Mouse (Mus musculus): ENCODE results near the gene Opa1. TPM values are rescaled to one million over a fixed set of nuclear protein-coding genes. Genes with fewer than 3 reads are reported as not detected.

The Opa1 gene
- polyA plus RNA-seq, 1 experiment: 20.2 TPM

- Histone ChIP-seq H3K4me2 (ENCODE audit: low read depth) (no peak overlapping the region), H3K79me2 (ENCODE audit: control insufficient read depth, insufficient read depth) (no peaks in the 10 kb centered on the region), H3ac (ENCODE audit: control insufficient read depth, insufficient read length) (no peak overlapping the region), H3K27me3 (ENCODE audit: control insufficient read depth, insufficient read depth, insufficient read length) (no peaks in the 10 kb centered on the region), H3K4me3 (no peak overlapping the region), H3K36me3 (ENCODE audit: control insufficient read depth, insufficient read depth) (peaks cover 27% of the 10 kb centered on the region)
- no peak for TF ChIP-seq MYOD1 (IDR thresholded peaks at IDR 0.05; ENCODE audit: control insufficient read depth in 1 of 3, insufficient read length in 2 of 3, low read depth in 2 of 3)
- no peak for TF ChIP-seq USF1 (IDR thresholded peaks at IDR 0.05; ENCODE audit: low read depth)
- TF ChIP-seq REST (IDR thresholded peaks at IDR 0.05; ENCODE audit: insufficient read depth, insufficient read length): no peak
- TF ChIP-seq TCF3 (IDR thresholded peaks at IDR 0.05; ENCODE audit: insufficient read length, low read depth): no peak
- TF ChIP-seq POLR2A (IDR thresholded peaks at IDR 0.05; ENCODE audit: insufficient read length, low read depth): no peak
- no peak for TF ChIP-seq TCF12 (IDR thresholded peaks at IDR 0.05; ENCODE audit: insufficient read depth, poor library complexity, severe bottlenecking)
- no peak for TF ChIP-seq CEBPB (IDR thresholded peaks at IDR 0.05; ENCODE audit: insufficient read depth, poor library complexity, severe bottlenecking)
- TF ChIP-seq MAX (IDR thresholded peaks at IDR 0.05; ENCODE audit: low read depth): no peak
Observed at GRCm38 (mm10) chr16:29635780-29636179, 56.6 kb downstream of the Opa1 start.

- no peak overlapping the region for H3ac ChIP-seq (ENCODE audit: control insufficient read depth, insufficient read length)
- no peaks in the 10 kb centered on the region for H3K79me2 ChIP-seq (ENCODE audit: control insufficient read depth, insufficient read depth)
- H3K27me3 ChIP-seq (ENCODE audit: control insufficient read depth, insufficient read depth, insufficient read length): no peaks in the 10 kb centered on the region
- H3K36me3 ChIP-seq (ENCODE audit: control insufficient read depth, insufficient read depth): peaks cover 28% of the 10 kb centered on the region
- H3K4me2 ChIP-seq (ENCODE audit: low read depth): no peak overlapping the region
- no peak overlapping the region for H3K4me3 ChIP-seq
- no peak for TF ChIP-seq POLR2AphosphoS2 (IDR thresholded peaks at IDR 0.05; ENCODE audit: insufficient read length, low read depth)
- no peak for TF ChIP-seq CEBPB (IDR thresholded peaks at IDR 0.05; ENCODE audit: insufficient read depth, poor library complexity, severe bottlenecking)
- no peak for TF ChIP-seq E2F4 (IDR thresholded peaks at IDR 0.05; ENCODE audit: insufficient read depth)
- no peak for TF ChIP-seq TCF3 (IDR thresholded peaks at IDR 0.05; ENCODE audit: insufficient read length, low read depth)
- no peak for TF ChIP-seq MYOD1 (IDR thresholded peaks at IDR 0.05; ENCODE audit: control insufficient read depth in 1 of 3, insufficient read length in 2 of 3, low read depth in 2 of 3)
- TF ChIP-seq REST (IDR thresholded peaks at IDR 0.05; ENCODE audit: insufficient read depth, insufficient read length): no peak
- TF ChIP-seq SRF (IDR thresholded peaks at IDR 0.05; ENCODE audit: control insufficient read depth, insufficient read length, low read depth): no peak
- TF ChIP-seq POLR2A (IDR thresholded peaks at IDR 0.05; ENCODE audit: insufficient read length, low read depth): no peak
Observed at GRCm38 (mm10) chr16:29642376-29642775, 63.2 kb downstream of the Opa1 start.

GRCm38 (mm10) chr16:29644871-29645270 lies 65.7 kb downstream of the Opa1 start:
- H3K27me3 ChIP-seq (ENCODE audit: control insufficient read depth, insufficient read depth, insufficient read length): no peaks in the 10 kb centered on the region

GRCm38 (mm10) chr16:29646202-29646601 lies 67.1 kb downstream of the Opa1 start:
- no peak overlapping the region for H3K4me2 ChIP-seq (ENCODE audit: low read depth)
- no peaks in the 10 kb centered on the region for H3K27me3 ChIP-seq (ENCODE audit: control insufficient read depth, insufficient read depth, insufficient read length)
- no peaks in the 10 kb centered on the region for H3K79me2 ChIP-seq (ENCODE audit: control insufficient read depth, insufficient read depth)
- H3K4me3 ChIP-seq: no peak overlapping the region
- H3K36me3 ChIP-seq (ENCODE audit: control insufficient read depth, insufficient read depth): peaks cover 33% of the 10 kb centered on the region
- TF ChIP-seq SRF (IDR thresholded peaks at IDR 0.05; ENCODE audit: control insufficient read depth, insufficient read length, low read depth) (no peak), REST (IDR thresholded peaks at IDR 0.05; ENCODE audit: insufficient read depth, insufficient read length) (no peak), POLR2AphosphoS2 (IDR thresholded peaks at IDR 0.05; ENCODE audit: insufficient read length, low read depth) (no peak), MYOD1 (IDR thresholded peaks at IDR 0.05; ENCODE audit: control insufficient read depth in 1 of 3, insufficient read length in 2 of 3, low read depth in 2 of 3) (no peak), MYOG (IDR thresholded peaks at IDR 0.05; ENCODE audit: control insufficient read depth in 1 of 3, insufficient read depth in 1 of 3, insufficient read length in 2 of 3, low read depth in 2 of 3) (no peak), MAX (IDR thresholded peaks at IDR 0.05; ENCODE audit: low read depth) (no peak), E2F4 (IDR thresholded peaks at IDR 0.05; ENCODE audit: insufficient read depth) (no peak), POLR2A (IDR thresholded peaks at IDR 0.05; ENCODE audit: insufficient read length, low read depth) (no peak), TCF3 (IDR thresholded peaks at IDR 0.05; ENCODE audit: insufficient read length, low read depth) (no peak), USF1 (IDR thresholded peaks at IDR 0.05; ENCODE audit: low read depth) (no peak), TCF12 (IDR thresholded peaks at IDR 0.05; ENCODE audit: insufficient read depth, poor library complexity, severe bottlenecking) (no peak), CEBPB (IDR thresholded peaks at IDR 0.05; ENCODE audit: insufficient read depth, poor library complexity, severe bottlenecking) (no peak)
- no peak overlapping the region for H3ac ChIP-seq (ENCODE audit: control insufficient read depth, insufficient read length)

More at GRCm38 (mm10) chr16:29644871-29645270, 65.7 kb downstream of the Opa1 start:
- H3K36me3 ChIP-seq (ENCODE audit: control insufficient read depth, insufficient read depth): peaks cover 33% of the 10 kb centered on the region
- no peak overlapping the region for H3ac ChIP-seq (ENCODE audit: control insufficient read depth, insufficient read length)
- H3K79me2 ChIP-seq (ENCODE audit: control insufficient read depth, insufficient read depth): no peaks in the 10 kb centered on the region
- TF ChIP-seq MAX (IDR thresholded peaks at IDR 0.05; ENCODE audit: low read depth) (no peak), MYOG (IDR thresholded peaks at IDR 0.05; ENCODE audit: control insufficient read depth in 1 of 3, insufficient read depth in 1 of 3, insufficient read length in 2 of 3, low read depth in 2 of 3) (no peak), USF1 (IDR thresholded peaks at IDR 0.05; ENCODE audit: low read depth) (no peak), SRF (IDR thresholded peaks at IDR 0.05; ENCODE audit: control insufficient read depth, insufficient read length, low read depth) (no peak), TCF12 (IDR thresholded peaks at IDR 0.05; ENCODE audit: insufficient read depth, poor library complexity, severe bottlenecking) (no peak)
- no peak overlapping the region for H3K4me2 ChIP-seq (ENCODE audit: low read depth)
- no peak overlapping the region for H3K4me3 ChIP-seq

GRCm38 (mm10) chr16:29656187-29656825 lies 77.2 kb downstream of the Opa1 start:
- no peak for TF ChIP-seq MAX (IDR thresholded peaks at IDR 0.05; ENCODE audit: low read depth)
- TF ChIP-seq POLR2AphosphoS2 (IDR thresholded peaks at IDR 0.05; ENCODE audit: insufficient read length, low read depth): no peak
- TF ChIP-seq CEBPB (IDR thresholded peaks at IDR 0.05; ENCODE audit: insufficient read depth, poor library complexity, severe bottlenecking): no peak
- TF ChIP-seq TCF3 (IDR thresholded peaks at IDR 0.05; ENCODE audit: insufficient read length, low read depth): no peak
- TF ChIP-seq TCF12 (IDR thresholded peaks at IDR 0.05; ENCODE audit: insufficient read depth, poor library complexity, severe bottlenecking): no peak
- no peak for TF ChIP-seq SRF (IDR thresholded peaks at IDR 0.05; ENCODE audit: control insufficient read depth, insufficient read length, low read depth)
- no peak for TF ChIP-seq MYOG (IDR thresholded peaks at IDR 0.05; ENCODE audit: control insufficient read depth in 1 of 3, insufficient read depth in 1 of 3, insufficient read length in 2 of 3, low read depth in 2 of 3)
- no peak for TF ChIP-seq REST (IDR thresholded peaks at IDR 0.05; ENCODE audit: insufficient read depth, insufficient read length)
- no peak for TF ChIP-seq USF1 (IDR thresholded peaks at IDR 0.05; ENCODE audit: low read depth)
- no peak for TF ChIP-seq E2F4 (IDR thresholded peaks at IDR 0.05; ENCODE audit: insufficient read depth)
- TF ChIP-seq MYOD1 (IDR thresholded peaks at IDR 0.05; ENCODE audit: control insufficient read depth in 1 of 3, insufficient read length in 2 of 3, low read depth in 2 of 3): no peak
- TF ChIP-seq POLR2A (IDR thresholded peaks at IDR 0.05; ENCODE audit: insufficient read length, low read depth): no peak

More at GRCm38 (mm10) chr16:29656187-29656825, 77.2 kb downstream of the Opa1 start:
- H3K79me2 ChIP-seq (ENCODE audit: control insufficient read depth, insufficient read depth): no peaks in the 10 kb centered on the region
- H3K4me2 ChIP-seq (ENCODE audit: low read depth): no peak overlapping the region
- H3K27me3 ChIP-seq (ENCODE audit: control insufficient read depth, insufficient read depth, insufficient read length): no peaks in the 10 kb centered on the region
- H3K36me3 ChIP-seq (ENCODE audit: control insufficient read depth, insufficient read depth): peaks cover 7% of the 10 kb centered on the region
- no peak overlapping the region for H3K4me3 ChIP-seq
- H3ac ChIP-seq (ENCODE audit: control insufficient read depth, insufficient read length): no peak overlapping the region

All from myocyte (in vitro differentiated cells).